Mouse (Mus musculus) cortical plate, adult 2 months (tissue): Measurements from ENCODE around the gene Cabin1. TPM values are rescaled to one million over a fixed set of nuclear protein-coding genes. Genes with fewer than 3 reads are reported as not detected.
A peak's percentile ranks its signal among the peaks of the same experiment; 100 is the strongest.

Experiments
- H3K27ac ChIP-seq: fragments of 200-500 bp; 2 replicates; pipeline ENCODE4 v1.5.1; 2012; ENCODE audit warnings: low read length, control low read depth, inconsistent platforms; ENCODE audit not compliant: insufficient read depth
- H3K4me1 ChIP-seq: fragments of 200-500 bp; 2 replicates; pipeline ENCODE4 v1.6.1; 2011; ENCODE audit warnings: low read length; ENCODE audit not compliant: control insufficient read depth, insufficient read depth
- H3K4me3 ChIP-seq: fragments of 200-500 bp; 2 replicates; pipeline ENCODE4 v1.5.1; 2011; ENCODE audit warnings: mild to moderate bottlenecking, low read length, control low read depth; ENCODE audit not compliant: insufficient read depth
- CTCF ChIP-seq: fragments of 200-500 bp; IDR thresholded peaks from 2 replicates; pipeline ENCODE4 v1.5.1; 2011; ENCODE audit warnings: mild to moderate bottlenecking, control low read depth, low read length; ENCODE audit not compliant: insufficient read depth; ENCODE audit errors: extremely low read depth
- POLR2A ChIP-seq: fragments of 200-500 bp; IDR thresholded peaks from 2 replicates; pipeline ENCODE4 v1.6.1; 2011; ENCODE audit warnings: mild to moderate bottlenecking, low read length, control low read depth; ENCODE audit not compliant: insufficient read depth; ENCODE audit errors: extremely low read depth
- polyA plus RNA-seq: library from polyadenylated mRNA; depleted of rRNA; stranded (reverse); fragments of >200 nt; gene quantifications from 2 replicates; pipeline ENCODE4 v1.2.3, GENCODE M21; 2012

The Cabin1 gene
- polyA plus RNA-seq, 1 experiment, result 57.8 TPM

DNA sequence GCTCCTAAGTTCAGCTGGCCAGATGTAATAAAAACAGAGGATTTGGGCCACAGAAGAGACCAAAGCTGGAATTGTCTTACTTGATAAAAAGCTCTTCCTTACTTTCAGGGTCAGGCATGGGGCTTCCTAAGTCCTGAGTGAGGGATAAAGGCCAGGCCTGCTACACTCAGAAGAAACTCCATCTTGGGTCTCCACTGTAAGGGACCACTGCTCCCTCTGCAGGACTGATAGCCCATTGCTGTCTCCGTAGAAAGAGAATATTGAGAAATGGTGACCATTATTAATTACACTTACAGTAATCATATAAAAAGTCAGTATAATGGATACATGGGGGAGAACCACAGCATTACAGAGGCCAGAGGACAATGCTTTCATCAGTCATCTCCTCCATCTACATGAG is 60.6 kb downstream of the Cabin1 start:
- no peak overlapping the region for H3K4me3 ChIP-seq
- no peak for TF ChIP-seq POLR2A
- TF ChIP-seq CTCF, result peak; percentile 30
- H3K27ac ChIP-seq, result no peak overlapping the region
- H3K4me1 ChIP-seq, result peaks cover 14% of the 10 kb centered on the region

GRCm38 (mm10) chr10:75702494-75702893 is 61.6 kb downstream of the Cabin1 start:
- TF ChIP-seq CTCF (no peak), POLR2A (no peak)
- H3K4me3 ChIP-seq, result no peak overlapping the region
- no peak overlapping the region for H3K27ac ChIP-seq
- peaks cover 14% of the 10 kb centered on the region for H3K4me1 ChIP-seq

DNA sequence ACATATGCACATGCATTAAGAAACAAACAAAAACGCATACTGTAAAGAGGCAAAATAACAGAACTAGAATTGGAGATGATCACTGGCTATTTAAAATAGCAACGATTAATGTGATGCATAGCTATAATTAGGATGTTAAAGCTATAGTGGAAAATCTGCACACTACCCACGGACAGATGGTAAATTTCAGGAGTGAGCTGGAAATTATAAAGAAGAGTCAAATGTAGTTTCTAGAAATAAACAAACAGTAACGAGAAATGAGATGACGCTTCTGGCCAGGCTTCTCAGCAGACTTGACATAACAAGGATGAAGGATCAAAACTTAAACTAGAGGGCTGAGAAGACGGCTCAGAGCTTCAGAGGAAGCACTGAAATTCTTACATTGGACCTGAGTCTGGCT is 62.9 kb downstream of the Cabin1 start:
- TF ChIP-seq POLR2A (no peak), CTCF (no peak)
- peaks cover 14% of the 10 kb centered on the region for H3K4me1 ChIP-seq
- no peak overlapping the region for H3K4me3 ChIP-seq
- no peak overlapping the region for H3K27ac ChIP-seq

DNA sequence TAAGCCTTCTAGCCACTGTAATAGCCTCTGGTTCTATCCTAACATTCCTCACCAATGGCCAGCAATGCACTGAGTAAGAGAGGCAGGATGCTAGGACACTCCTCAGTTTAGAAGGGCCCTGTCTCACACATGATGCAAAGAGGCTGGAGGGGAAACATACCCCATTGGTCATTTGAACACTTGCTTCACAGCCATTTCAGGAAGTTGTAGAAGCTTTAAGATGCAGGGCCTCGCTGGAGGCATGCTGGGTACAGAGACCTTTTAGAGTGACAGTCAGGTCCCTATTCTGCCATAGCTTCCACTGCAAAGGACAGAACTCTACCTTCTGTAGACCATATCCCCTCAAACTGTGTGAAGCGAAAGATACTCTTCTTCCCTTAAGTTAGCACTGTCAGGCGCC is 66.4 kb downstream of the Cabin1 start:
- H3K4me3 ChIP-seq, result no peak overlapping the region
- no peak for TF ChIP-seq POLR2A
- no peak for TF ChIP-seq CTCF
- peaks cover 6% of the 10 kb centered on the region for H3K4me1 ChIP-seq
- H3K27ac ChIP-seq, result no peak overlapping the region

- no peak overlapping the region for H3K4me3 ChIP-seq
- TF ChIP-seq POLR2A (no peak), CTCF (no peak)
Measured at GRCm38 (mm10) chr10:75696597-75697355, 67.4 kb downstream of the Cabin1 start.

GRCm38 (mm10) chr10:75695521-75695920 is 68.6 kb downstream of the Cabin1 start:
- no peak overlapping the region for H3K27ac ChIP-seq
- peaks cover 1% of the 10 kb centered on the region; the same call in 1 of the 2 replicates for H3K4me1 ChIP-seq
- no peak for TF ChIP-seq POLR2A
- TF ChIP-seq CTCF, result no peak

More at GRCm38 (mm10) chr10:75696597-75697355, 67.4 kb downstream of the Cabin1 start:
- peaks cover 6% of the 10 kb centered on the region for H3K4me1 ChIP-seq
- no peak overlapping the region for H3K27ac ChIP-seq

GRCm38 (mm10) chr10:75695078-75695477 is 69.1 kb downstream of the Cabin1 start:
- Histone ChIP-seq H3K27ac (no peak overlapping the region), H3K4me1 (no peaks in the 10 kb centered on the region), H3K4me3 (no peak overlapping the region)
- no peak for TF ChIP-seq POLR2A
- no peak for TF ChIP-seq CTCF

More at GRCm38 (mm10) chr10:75695521-75695920, 68.6 kb downstream of the Cabin1 start:
- H3K4me3 ChIP-seq, result no peak overlapping the region

DNA sequence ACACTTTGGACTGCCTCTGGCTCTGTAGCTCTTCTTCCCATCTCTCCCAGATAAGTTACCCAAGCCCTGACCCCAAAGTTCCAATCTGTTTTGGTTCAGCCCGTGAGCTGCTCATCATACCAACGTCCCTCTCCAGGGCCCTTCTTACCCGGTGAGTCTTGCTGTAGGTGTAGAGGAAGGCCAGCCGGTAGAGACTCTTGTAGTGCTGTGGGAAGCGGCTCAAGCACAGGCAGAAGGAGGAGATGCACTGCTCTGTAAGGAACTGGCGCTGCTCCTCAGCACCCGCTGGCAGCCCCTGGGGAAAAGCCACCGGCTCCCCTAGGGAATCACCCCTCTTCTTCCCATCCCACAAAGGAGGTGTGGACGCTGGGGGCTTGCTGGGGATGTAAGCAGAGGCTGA is 69.6 kb downstream of the Cabin1 start:
- Histone ChIP-seq H3K27ac (no peak overlapping the region), H3K4me1 (no peaks in the 10 kb centered on the region), H3K4me3 (no peak overlapping the region)
- TF ChIP-seq POLR2A (no peak), CTCF (no peak)

DNA sequence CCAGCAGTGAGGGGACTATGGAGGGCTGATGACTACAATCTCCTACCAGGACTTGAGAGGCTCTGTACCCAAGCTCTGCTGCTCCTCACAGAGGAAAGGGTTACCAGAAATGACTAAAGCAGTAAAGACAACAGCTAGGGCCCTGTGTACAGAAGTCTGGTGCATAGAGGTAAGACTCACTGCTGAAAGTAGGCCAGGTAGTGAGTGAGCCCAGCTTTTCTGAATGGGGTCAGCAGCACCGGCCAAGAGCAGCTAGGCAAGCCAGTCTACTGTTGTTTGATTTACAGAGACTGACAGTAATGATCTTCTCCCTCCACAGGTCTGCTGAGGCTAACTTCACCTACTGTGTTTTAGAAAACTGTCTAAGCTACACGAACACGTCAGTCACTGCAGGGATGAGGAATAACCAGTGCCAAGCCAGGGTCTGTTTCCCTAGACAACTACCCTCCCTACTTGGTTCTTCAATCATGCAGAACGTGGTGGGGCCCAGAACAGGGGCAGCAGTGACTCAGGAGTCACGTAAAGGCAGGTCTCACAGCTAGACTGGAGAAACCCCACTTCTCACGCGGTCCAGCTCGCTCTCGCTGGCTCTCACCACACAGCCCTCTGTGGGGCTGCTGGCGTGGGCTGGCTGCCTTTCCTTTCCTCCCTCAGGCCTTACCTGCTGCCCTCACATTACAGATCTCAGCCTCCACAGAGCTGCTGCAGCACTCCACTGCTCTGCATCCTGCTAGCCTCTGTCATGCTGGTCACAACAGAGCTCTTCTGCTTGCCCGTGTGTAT is 70.5 kb downstream of the Cabin1 start:
- no peak overlapping the region for H3K27ac ChIP-seq
- TF ChIP-seq POLR2A, result no peak
- no peak for TF ChIP-seq CTCF

More for the DNA sequence above, 70.5 kb downstream of the Cabin1 start:
- no peak overlapping the region for H3K4me3 ChIP-seq
- H3K4me1 ChIP-seq, result no peaks in the 10 kb centered on the region
